Mouse (Mus musculus): ENCODE data around the gene Btaf1. TPM values are rescaled to one million over a fixed set of nuclear protein-coding genes. Genes with fewer than 3 reads are reported as not detected.

Btaf1 gene
- total and polyA plus RNA-seq, 2 experiments, result 2.6 to 15.5 TPM

GRCm38 (mm10) chr19:37025839-37026319 lies 100.0 kb downstream of the Btaf1 start:
- TF ChIP-seq CTCF (IDR thresholded peaks at IDR 0.05; ENCODE audit: low read depth, low read length) (no peak), POLR2A (IDR thresholded peaks at IDR 0.05; ENCODE audit: extremely low read depth, insufficient read depth, low read length) (no peak)
- WGBS, result 88% methylated on average over 13 of the region's 13 CpGs
- Histone ChIP-seq H3K27me3 (ENCODE audit: control insufficient read depth, insufficient read depth, low read length) (no peaks in the 10 kb centered on the region), H3K4me3 (ENCODE audit: insufficient read depth, low read depth, low read length) (no peak overlapping the region), H3K79me2 (ENCODE audit: control insufficient read depth, insufficient read depth, low read length) (no peaks in the 10 kb centered on the region), H3K27ac (replicated peaks; ENCODE audit: insufficient read depth, low read depth, low read length) (no peak overlapping the region), H3K4me1 (ENCODE audit: control insufficient read depth, insufficient read depth, low read length) (no peaks in the 10 kb centered on the region), H3K36me3 (ENCODE audit: control insufficient read depth, insufficient read depth, low read length) (peaks cover 3% of the 10 kb centered on the region; the same call in 1 of the 2 replicates), H3K9ac (ENCODE audit: low read depth, low read length) (no peak overlapping the region)
- DNase-seq (ENCODE audit: extremely low read depth, low read depth, low spot score), result no peak

GRCm38 (mm10) chr19:37026408-37026807 lies 100.5 kb downstream of the Btaf1 start:
- TF ChIP-seq CTCF (IDR thresholded peaks at IDR 0.05; ENCODE audit: low read depth, low read length) (no peak), POLR2A (IDR thresholded peaks at IDR 0.05; ENCODE audit: extremely low read depth, insufficient read depth, low read length) (no peak)
- no peak for DNase-seq (ENCODE audit: extremely low read depth, low read depth, low spot score)
- 89% methylated on average over 11 of the region's 11 CpGs for WGBS

GRCm38 (mm10) chr19:37029771-37030170 lies 103.9 kb downstream of the Btaf1 start:
- no peak for TF ChIP-seq POLR2A (IDR thresholded peaks at IDR 0.05; ENCODE audit: extremely low read depth, insufficient read depth, low read length)
- no peak for TF ChIP-seq CTCF (IDR thresholded peaks at IDR 0.05; ENCODE audit: low read depth, low read length)
- 96% methylated on average over 6 of the region's 6 CpGs for WGBS
- Histone ChIP-seq H3K27me3 (ENCODE audit: control insufficient read depth, insufficient read depth, low read length) (no peaks in the 10 kb centered on the region), H3K27ac (replicated peaks; ENCODE audit: insufficient read depth, low read depth, low read length) (no peak overlapping the region), H3K9ac (ENCODE audit: low read depth, low read length) (no peak overlapping the region), H3K4me3 (ENCODE audit: insufficient read depth, low read depth, low read length) (no peak overlapping the region), H3K36me3 (ENCODE audit: control insufficient read depth, insufficient read depth, low read length) (peaks cover 5% of the 10 kb centered on the region; the same call in 1 of the 2 replicates), H3K79me2 (ENCODE audit: control insufficient read depth, insufficient read depth, low read length) (no peaks in the 10 kb centered on the region), H3K4me1 (ENCODE audit: control insufficient read depth, insufficient read depth, low read length) (no peaks in the 10 kb centered on the region)
- no peak for DNase-seq (ENCODE audit: extremely low read depth, low read depth, low spot score)

More at GRCm38 (mm10) chr19:37026408-37026807, 100.5 kb downstream of the Btaf1 start:
- peaks cover 3% of the 10 kb centered on the region; the same call in 1 of the 2 replicates for H3K36me3 ChIP-seq (ENCODE audit: control insufficient read depth, insufficient read depth, low read length)
- no peak overlapping the region for H3K4me3 ChIP-seq (ENCODE audit: insufficient read depth, low read depth, low read length)
- no peak overlapping the region for H3K9ac ChIP-seq (ENCODE audit: low read depth, low read length)
- H3K4me1 ChIP-seq (ENCODE audit: control insufficient read depth, insufficient read depth, low read length), result no peaks in the 10 kb centered on the region
- no peaks in the 10 kb centered on the region for H3K27me3 ChIP-seq (ENCODE audit: control insufficient read depth, insufficient read depth, low read length)
- H3K27ac ChIP-seq (replicated peaks; ENCODE audit: insufficient read depth, low read depth, low read length), result no peak overlapping the region
- H3K79me2 ChIP-seq (ENCODE audit: control insufficient read depth, insufficient read depth, low read length), result no peaks in the 10 kb centered on the region

GRCm38 (mm10) chr19:37031446-37031845 lies 105.6 kb downstream of the Btaf1 start:
- Histone ChIP-seq H3K9ac (ENCODE audit: low read depth, low read length) (no peak overlapping the region), H3K4me1 (ENCODE audit: control insufficient read depth, insufficient read depth, low read length) (no peaks in the 10 kb centered on the region), H3K79me2 (ENCODE audit: control insufficient read depth, insufficient read depth, low read length) (no peaks in the 10 kb centered on the region), H3K27ac (replicated peaks; ENCODE audit: insufficient read depth, low read depth, low read length) (no peak overlapping the region), H3K27me3 (ENCODE audit: control insufficient read depth, insufficient read depth, low read length) (no peaks in the 10 kb centered on the region), H3K4me3 (ENCODE audit: insufficient read depth, low read depth, low read length) (no peak overlapping the region), H3K36me3 (ENCODE audit: control insufficient read depth, insufficient read depth, low read length) (peaks cover 5% of the 10 kb centered on the region; the same call in 1 of the 2 replicates)
- no peak for DNase-seq (ENCODE audit: extremely low read depth, low read depth, low spot score)
- no peak for TF ChIP-seq CTCF (IDR thresholded peaks at IDR 0.05; ENCODE audit: low read depth, low read length)
- no peak for TF ChIP-seq POLR2A (IDR thresholded peaks at IDR 0.05; ENCODE audit: extremely low read depth, insufficient read depth, low read length)
- 75% methylated on average over 5 of the region's 5 CpGs for WGBS

- peaks cover 6% of the 10 kb centered on the region; the same call in 1 of the 2 replicates for H3K36me3 ChIP-seq (ENCODE audit: control insufficient read depth, insufficient read depth, low read length)
- no peak overlapping the region for H3K27ac ChIP-seq (replicated peaks; ENCODE audit: insufficient read depth, low read depth, low read length)
- no peaks in the 10 kb centered on the region for H3K4me1 ChIP-seq (ENCODE audit: control insufficient read depth, insufficient read depth, low read length)
- WGBS, result 88% methylated on average over 2 of the region's 2 CpGs
- no peaks in the 10 kb centered on the region for H3K79me2 ChIP-seq (ENCODE audit: control insufficient read depth, insufficient read depth, low read length)
- DNase-seq (ENCODE audit: extremely low read depth, low read depth, low spot score), result no peak
- no peak overlapping the region for H3K9ac ChIP-seq (ENCODE audit: low read depth, low read length)
- TF ChIP-seq POLR2A (IDR thresholded peaks at IDR 0.05; ENCODE audit: extremely low read depth, insufficient read depth, low read length), result no peak
- no peak for TF ChIP-seq CTCF (IDR thresholded peaks at IDR 0.05; ENCODE audit: low read depth, low read length)
- no peak overlapping the region for H3K4me3 ChIP-seq (ENCODE audit: insufficient read depth, low read depth, low read length)
- no peaks in the 10 kb centered on the region for H3K27me3 ChIP-seq (ENCODE audit: control insufficient read depth, insufficient read depth, low read length)
Measured at GRCm38 (mm10) chr19:37032364-37032763, 106.5 kb downstream of the Btaf1 start.

- Histone ChIP-seq H3K27me3 (ENCODE audit: control insufficient read depth, insufficient read depth, low read length) (no peaks in the 10 kb centered on the region), H3K36me3 (ENCODE audit: control insufficient read depth, insufficient read depth, low read length) (peaks cover 11% of the 10 kb centered on the region), H3K79me2 (ENCODE audit: control insufficient read depth, insufficient read depth, low read length) (no peaks in the 10 kb centered on the region), H3K4me1 (ENCODE audit: control insufficient read depth, insufficient read depth, low read length) (no peaks in the 10 kb centered on the region), H3K27ac (replicated peaks; ENCODE audit: insufficient read depth, low read depth, low read length) (no peak overlapping the region), H3K4me3 (ENCODE audit: insufficient read depth, low read depth, low read length) (no peak overlapping the region), H3K9ac (ENCODE audit: low read depth, low read length) (no peak overlapping the region)
- TF ChIP-seq CTCF (IDR thresholded peaks at IDR 0.05; ENCODE audit: low read depth, low read length) (no peak), POLR2A (IDR thresholded peaks at IDR 0.05; ENCODE audit: extremely low read depth, insufficient read depth, low read length) (no peak)
- DNase-seq (ENCODE audit: extremely low read depth, low read depth, low spot score), result no peak
Measured at GRCm38 (mm10) chr19:37040906-37041305, 115.0 kb downstream of the Btaf1 start.

Measured in liver, adult 2 months (tissue).